Mouse (Mus musculus): ENCODE data around the gene Ptprd. TPM values are rescaled to one million over a fixed set of nuclear protein-coding genes. Genes with fewer than 3 reads are reported as not detected.

The Ptprd gene
- polyA plus RNA-seq (2012; rRNA removed) = 4.5 and 6.1 TPM in 2 replicates

DNA sequence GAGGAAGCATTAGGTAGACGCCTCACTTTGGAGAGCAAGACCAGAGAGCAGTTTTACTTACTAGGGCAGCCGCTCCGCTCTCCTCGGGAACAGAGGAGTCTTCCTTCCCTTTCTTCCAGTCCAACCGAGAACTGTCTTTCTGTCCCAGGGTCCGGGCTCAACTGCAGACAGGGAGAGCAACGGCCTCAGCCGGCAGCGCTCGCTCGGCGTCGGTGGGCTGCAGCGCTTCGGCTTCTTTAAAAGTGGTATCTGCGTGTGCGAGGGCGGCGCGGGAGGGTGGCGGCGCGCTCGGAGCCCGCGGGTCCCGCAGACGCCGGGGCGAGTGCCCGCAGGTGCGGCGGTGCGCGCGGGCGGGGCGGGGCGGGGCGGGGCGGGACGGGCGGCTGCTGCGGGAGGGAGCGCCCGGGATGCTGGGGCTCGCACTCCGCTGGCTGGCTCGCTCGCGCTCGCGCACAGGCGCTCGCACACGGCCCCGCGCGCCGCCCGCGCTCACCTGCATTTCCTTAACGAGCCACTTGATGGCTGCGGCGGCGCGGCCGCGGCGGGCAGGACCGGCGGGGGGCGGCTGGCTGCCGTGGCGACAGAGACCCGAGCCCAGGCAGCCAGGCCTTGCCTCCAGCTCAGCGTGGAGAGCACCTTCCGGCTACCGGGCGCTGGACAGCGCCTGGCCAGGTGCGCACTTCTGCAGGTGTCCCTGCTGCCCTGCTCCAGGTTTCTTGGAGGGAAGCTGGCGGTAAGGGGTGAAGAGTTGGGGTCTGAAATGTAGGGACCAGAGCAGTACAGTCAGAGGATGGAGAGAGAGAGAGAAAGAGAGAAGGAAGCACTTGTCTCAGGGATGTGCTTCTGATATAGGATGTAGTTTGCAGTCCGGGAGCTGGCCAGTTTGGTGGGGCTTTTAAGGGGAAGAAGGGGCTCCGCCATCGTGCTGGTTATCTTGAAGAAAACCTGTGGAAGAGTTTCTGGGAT, at the start of gene Ptprd:
TSS of gene Ptprd (minus strand) at position 433 of the 966 bp plus-strand sequence.
- 2% methylated on average over 85 of the region's 86 CpGs for WGBS
- no peak for DNase-seq (ENCODE audit: low read depth, low spot score)

DNA sequence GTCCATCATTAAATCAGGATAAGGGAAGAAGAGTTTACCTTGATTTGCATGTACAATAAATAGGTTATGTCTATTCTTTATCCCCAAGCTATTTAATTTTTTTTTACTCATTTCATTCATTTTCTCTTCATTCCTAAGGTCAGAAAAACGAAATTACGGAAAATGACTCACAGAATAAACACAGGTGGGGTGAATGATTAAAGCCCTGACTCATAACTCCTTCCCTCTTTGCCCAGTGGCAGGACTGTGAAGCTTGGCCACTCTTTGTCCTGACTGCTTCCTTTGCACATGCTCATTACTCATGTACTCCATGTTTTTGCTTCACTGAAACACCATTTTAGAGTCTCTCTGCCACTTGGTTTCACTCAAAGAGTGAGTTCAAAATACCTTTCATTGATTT, 24.1 kb upstream of the Ptprd start:
- 16% methylated on average over 2 of the region's 2 CpGs for whole genome bisulfite sequencing
- DNase-seq (ENCODE audit: low read depth, low spot score) = no peak

DNA sequence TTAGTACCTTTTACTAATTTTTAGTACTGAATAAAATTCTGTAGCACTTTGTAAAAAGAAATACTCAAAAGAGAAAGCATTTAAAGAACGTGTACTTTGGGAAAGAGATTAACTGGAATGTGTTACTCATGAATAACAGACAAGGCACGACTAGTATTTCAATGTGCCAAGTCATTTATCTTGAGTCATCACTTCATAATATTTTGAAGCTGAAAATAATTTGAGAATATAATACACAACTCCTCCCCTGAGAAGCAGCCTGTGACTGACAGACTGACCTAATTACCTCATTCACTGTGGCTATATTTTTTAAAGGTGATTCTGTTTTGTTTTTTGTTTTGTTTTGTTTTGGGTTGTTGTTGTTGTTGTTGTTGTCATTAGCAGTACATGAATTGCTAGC, 23.6 kb upstream of the Ptprd start:
- no peak for DNase-seq (ENCODE audit: low read depth, low spot score)
- WGBS = 62% methylated on average over 2 of the region's 2 CpGs

DNA sequence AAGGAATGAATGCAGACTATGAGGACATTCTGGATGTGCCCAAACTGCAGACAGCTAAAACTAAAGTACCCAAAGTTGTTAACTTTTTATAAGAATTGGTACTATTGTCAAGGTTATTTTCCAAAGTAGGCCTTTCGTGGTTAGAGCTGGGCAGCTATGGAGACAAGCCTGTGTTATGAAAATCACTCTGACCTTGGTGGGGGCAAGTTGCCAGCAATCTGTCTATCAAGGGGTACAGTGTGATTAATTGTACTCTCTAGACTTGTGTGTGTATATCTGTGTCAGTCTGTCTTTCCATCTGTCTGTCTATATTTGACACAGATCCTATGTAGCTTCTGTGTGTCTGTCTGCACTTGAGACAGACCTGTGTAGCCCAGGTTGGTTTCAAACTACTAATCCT, 22.9 kb upstream of the Ptprd start:
- 75% methylated on average over 1 of the region's 1 CpGs for WGBS
- no peak for DNase-seq (ENCODE audit: low read depth, low spot score)

DNA sequence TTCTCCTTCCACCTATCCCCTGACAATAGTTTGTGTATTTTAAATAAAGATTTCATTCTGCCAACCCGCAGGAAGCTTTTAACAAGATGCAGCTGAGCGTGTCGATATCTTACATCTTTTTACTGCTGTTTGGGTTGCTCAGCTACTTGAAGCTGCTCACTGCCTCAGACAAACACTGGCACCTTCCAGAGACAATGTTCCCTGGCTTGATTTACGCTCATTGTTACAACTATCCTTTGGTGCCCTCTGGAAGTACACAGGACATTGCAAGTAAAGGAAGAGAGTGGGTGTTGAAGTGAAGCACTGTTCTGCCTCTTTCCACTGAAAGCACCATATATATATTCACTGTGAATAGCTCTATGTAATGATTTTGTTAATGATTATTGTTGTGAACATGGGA, 2.2 kb upstream of the Ptprd start:
- 28% methylated on average over 4 of the region's 4 CpGs for WGBS
- DNase-seq (ENCODE audit: low read depth, low spot score) = no peak

DNA sequence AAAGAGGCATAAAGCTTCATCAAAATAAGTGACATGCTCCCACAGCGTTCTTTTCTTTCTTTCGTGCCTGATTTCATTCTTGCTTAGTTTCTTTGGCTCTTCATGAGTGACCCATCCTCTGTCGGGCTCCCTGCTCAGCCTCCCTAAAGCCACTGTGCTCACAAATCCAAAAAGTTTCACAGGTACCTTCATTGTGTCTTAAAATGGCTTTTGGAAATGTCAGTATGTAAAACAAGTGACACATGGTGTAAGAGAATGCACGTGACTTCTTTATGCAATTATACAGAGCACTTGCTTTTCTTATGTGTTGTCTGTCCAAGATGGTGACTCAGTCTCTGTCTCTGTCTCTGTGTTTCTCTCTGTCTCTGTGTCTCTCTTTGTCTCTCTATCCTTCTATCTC, 1.2 kb upstream of the Ptprd start:
- no peak for DNase-seq (ENCODE audit: low read depth, low spot score)
- WGBS = 79% methylated on average over 4 of the region's 4 CpGs

DNA sequence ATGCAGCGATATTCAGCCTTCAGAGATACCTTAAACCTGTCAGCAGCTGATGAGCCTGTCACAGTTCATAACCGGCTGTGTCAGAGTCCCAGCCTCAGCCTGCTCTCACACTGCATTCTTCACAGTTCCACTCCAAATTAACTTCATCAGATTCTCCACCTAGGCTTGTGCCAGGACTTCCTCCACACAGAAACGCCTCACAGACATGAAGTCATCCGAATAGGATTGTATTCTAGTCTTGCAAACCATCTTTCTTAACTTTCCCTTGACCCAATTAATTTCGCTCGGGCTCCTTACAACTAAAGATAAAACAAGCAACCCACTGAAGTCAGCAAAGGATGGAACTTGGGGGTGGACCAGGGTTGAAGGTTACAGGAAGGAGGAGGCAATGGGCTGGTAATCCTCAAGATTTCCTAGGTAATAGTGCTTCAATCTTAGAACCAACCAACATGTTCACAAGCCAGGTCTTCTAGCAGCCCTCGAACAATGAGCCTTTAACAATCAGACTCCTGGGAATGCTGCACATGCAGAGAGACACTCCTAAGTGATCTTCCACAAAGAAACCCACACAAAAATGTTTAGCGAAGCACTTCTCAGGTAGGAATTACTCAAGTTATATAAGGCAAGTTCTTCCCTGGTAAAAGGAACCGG, 758 bp downstream of the Ptprd start:
- no peak for DNase-seq (ENCODE audit: low read depth, low spot score)
- 19% methylated on average over 9 of the region's 9 CpGs for WGBS

DNA sequence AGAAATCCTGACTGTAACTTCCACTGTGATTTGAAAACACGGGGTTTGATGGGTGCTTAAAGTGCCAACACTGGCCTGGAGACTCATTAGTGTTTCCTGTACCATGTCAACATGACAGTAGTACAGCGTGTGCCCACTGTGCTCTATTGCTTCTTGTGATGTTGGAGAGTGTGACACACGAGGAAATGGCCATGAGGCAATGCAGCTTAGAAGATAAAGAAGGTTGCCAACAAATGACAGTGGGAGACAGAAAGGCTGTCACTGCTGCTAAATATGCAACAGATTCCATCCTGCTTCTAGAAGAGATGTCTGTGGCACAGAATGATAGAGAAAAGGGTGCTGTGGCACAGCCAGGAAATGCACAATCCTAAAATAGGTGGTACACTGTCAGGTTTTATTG, 6.7 kb downstream of the Ptprd start:
- DNase-seq (ENCODE audit: low read depth, low spot score) = no peak
- 38% methylated on average over 3 of the region's 3 CpGs for WGBS

DNA sequence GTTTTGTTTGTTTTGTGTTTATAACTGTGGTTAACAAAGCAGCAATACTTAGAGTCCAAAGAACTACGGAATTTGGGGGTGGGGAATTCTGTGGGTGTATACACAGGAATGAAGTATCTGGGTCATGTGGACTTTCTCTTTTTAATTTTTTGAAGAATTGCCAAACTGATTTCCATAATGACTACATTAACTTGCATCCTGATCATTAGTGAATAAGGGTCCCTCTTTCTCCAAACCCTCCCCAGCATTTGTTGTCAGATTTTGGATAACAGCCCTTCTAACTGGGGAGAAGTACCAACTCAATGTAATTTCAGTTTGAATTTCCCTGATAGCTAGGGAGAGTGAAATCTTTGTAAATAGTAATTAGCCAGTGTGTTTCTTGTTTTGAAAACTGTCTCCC, 43.3 kb downstream of the Ptprd start:
- no peak for DNase-seq (ENCODE audit: low read depth, low spot score)
- WGBS = 72% methylated on average over 1 of the region's 1 CpGs

DNA sequence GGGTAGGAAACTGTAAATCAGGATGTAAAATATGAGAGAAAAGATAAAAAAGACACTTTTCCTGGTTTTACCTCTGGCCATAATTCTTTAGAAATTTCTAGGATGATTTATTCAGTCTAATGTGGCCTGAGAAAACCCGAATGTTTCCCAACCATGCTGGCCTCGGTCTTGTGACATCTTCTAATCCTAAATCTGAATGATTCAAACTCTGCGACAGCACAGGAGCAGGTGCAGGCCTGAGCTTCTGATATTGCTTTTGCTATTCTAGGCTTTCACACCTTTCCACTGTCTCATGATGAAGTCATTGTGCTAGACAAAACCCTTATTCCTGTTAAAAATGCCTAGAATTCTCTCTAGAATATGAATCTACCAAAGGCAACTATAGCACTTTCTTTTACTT, 51.3 kb downstream of the Ptprd start:
- WGBS = 88% methylated on average over 3 of the region's 3 CpGs
- DNase-seq (ENCODE audit: low read depth, low spot score) = no peak

DNA sequence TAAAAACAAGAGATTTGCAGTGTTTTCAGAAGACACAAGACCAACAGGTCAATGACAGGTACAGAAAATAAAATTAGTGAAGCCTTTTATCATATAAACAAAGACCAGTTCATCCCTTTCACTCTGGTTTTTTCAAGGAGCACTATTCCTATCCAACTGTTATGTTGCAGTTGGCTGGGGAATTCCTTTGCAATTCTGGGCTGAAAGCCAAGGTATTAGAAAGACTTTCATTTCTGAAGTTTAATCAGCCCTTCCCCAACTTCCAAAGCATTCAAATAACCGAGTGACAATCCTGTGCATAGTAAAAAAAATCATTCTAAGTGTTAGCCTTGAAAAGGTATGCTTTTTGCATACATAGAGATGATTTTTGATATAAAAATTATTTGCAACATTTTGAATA, 61.2 kb downstream of the Ptprd start:
- DNase-seq (ENCODE audit: low read depth, low spot score) = no peak
- WGBS = 9% methylated on average over 1 of the region's 1 CpGs

DNA sequence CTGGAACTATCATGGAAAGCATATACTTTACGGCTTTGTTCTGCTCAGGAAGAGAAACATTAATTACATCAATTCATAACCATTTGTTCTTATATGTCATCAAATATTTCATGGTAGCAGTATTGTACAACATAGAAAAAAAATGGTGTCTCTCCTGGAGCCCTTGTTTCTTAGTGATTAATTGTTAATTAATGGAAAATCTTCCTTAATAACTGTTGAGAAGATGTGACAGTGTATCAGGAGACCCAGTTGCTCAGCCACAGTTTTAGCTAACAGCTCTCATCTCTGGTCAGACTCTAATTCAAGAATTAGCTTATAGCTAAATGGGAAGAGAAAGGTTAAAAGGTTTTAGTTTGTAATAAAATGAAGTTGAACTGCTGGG, 69.0 kb downstream of the Ptprd start:
- WGBS = 70% methylated on average over 1 of the region's 1 CpGs
- no peak for DNase-seq (ENCODE audit: low read depth, low spot score)

DNA sequence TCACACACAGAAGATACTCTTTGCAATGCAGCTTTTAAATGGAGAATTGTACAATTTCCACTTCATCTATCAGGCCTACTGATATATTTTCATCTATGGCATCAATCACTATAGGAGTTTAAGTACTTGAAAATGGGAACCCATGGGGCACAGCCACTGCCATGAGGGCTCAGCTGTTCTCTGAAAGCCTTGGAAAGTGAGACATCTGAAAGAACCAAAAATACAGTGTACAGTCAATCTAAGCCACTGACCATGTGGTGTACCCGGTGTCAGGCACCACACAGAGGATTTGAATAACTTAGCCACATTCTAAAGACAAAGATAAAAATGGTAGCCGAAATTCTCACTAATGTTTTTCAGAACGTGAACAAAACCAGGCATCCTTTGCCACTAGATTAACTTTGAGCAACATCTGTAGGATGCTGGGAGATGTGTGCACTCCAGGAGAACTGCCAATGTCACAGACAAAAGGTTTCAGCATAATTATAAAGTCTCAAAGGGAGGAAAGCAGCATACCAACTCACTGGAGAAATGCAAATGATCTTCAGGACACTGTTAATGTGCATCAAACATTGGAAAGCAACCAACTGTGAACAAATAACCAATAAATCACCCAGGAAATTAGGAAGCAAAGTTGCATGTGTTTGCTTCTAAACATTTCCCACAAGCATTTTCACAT, 69.5 kb downstream of the Ptprd start:
- DNase-seq (ENCODE audit: low read depth, low spot score) = no peak
- 77% methylated on average over 3 of the region's 3 CpGs for WGBS

DNA sequence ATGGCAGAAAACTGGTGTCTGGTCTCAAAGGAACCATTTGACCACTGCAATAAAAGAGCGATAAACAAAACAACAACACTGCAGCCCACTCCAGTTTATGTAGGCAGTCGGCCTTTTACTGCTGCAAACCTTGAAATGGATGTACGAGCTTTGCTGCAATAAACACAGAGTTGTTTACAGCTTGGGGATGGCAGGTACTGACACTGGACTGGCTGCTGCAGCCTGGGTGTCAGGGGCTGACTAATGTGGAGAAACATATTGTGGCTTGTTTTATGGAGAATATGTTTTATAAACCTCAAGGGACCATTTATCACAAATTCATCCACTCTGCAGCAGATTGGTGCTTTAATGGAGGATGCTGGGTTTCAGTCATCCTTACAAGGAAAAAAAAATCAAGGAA, 100.9 kb downstream of the Ptprd start:
- 26% methylated on average over 3 of the region's 3 CpGs for WGBS

DNA sequence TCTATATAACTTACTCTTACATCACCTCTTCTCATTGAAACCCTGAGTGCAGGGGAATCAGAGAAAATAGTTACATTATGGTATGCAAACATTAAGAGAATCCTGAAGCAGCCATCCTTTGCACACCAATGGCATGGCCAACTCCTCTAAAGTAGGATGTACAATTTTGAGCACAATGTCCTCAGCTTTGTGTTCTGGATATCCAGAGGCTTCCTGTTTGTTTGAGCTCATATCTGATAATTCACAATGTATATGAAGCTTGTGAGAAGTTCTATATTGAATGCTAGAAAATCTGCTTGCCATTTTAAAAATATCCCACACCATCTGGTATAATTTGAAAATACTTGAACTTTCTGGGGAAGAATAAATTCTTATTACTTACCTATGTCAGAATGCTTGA, 114.2 kb downstream of the Ptprd start:
- no peak for DNase-seq (ENCODE audit: low read depth, low spot score)

More for the DNA sequence above, 100.9 kb downstream of the Ptprd start:
- no peak for DNase-seq (ENCODE audit: low read depth, low spot score)

DNA sequence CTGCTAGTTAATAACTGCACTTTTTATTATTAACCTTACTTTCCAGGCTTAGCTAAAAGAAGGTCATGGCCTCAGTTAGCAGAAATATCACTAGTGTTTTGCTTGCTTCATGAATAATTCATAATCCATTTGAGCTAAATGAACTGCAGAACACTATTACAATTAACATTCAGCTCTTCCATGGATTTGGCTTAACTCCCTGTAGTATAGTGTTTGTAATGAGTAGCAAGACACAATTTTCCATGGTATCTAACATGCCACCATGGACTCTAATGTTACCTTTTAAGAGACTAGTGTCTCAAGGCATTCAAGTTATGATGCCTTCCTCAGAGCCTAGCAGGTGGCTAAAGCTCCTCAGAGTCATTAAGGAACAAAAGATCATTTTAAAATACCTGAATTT, 129.0 kb downstream of the Ptprd start:
- no peak for DNase-seq (ENCODE audit: low read depth, low spot score)

DNA sequence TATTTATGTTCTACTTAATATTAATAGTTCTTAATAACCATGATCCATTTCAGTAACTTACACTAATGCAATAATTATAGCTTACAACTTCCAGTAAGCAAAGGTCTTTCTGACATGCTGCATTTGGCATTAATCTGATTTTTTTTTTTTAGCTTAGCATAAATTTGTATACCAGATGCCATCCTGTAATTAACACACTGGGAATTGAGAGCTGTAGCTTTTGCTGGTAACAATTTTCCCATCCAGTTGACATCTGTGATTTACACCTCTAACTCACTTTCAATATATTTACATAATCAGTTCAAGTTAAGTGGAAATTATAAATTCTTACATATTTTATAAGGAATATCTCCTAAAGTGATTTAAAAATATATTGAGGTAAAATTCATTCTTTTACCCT, 134.3 kb downstream of the Ptprd start:
- DNase-seq (ENCODE audit: low read depth, low spot score) = no peak

DNA sequence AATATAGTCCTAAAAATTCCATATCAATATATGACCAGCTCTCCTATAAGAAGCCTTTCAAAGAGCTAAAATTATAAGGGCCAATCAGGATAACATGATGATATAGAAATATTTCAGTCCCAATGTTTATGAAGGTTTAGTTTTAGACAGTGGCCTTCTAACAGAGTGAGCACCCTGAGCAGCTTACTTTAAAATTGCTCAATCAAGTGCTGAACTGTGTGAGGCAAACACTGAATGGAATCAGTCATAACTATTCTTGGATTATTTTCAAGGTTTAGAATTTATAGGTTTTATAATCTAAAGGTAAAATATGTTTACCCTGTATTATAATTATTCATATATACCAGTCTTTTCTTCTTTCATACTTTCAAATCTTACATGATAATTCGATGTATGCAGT, 134.7 kb downstream of the Ptprd start:
- DNase-seq (ENCODE audit: low read depth, low spot score) = no peak
- WGBS = 80% methylated on average over 1 of the region's 1 CpGs

DNA sequence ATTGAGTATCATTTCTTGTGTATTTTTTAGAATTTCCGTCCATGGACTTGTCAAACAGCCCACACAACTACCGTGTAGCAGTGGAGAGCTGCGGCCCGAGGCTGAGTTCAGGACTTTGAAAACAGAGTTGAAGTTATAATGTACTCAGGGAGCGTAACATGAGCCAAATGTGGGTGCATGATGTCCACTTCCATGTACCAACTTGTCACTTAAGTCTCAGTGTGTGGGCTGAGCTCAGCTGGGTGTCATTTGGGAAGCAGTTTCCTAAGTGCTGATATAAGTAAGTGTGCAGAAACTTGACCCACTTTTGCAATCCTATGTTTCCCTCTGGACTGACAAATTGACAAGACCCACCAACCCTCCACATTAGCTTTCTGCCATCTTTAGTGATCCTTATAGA, 173.4 kb downstream of the Ptprd start:
- 82% methylated on average over 5 of the region's 5 CpGs for WGBS
- DNase-seq (ENCODE audit: low read depth, low spot score) = no peak

DNA sequence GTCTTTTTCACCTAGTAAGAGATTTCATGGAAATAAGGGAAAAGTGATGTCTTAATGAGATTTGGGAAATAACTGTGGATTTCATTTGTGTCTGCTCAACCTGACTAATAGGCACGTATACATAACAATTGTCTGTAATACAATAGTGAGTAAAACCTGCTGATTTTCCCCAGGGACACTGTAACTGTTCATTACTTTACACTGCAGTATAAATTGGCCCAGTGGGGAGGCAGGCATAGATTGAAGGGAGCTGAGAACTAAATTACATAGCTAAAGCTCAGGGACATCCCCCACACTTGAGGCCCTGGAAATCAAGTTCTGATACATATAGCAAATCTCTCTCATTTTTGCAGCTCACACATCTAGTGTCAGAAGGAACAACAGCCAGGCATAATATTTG, 209.7 kb downstream of the Ptprd start:
- 67% methylated on average over 1 of the region's 1 CpGs for WGBS
- no peak for DNase-seq (ENCODE audit: low read depth, low spot score)

DNA sequence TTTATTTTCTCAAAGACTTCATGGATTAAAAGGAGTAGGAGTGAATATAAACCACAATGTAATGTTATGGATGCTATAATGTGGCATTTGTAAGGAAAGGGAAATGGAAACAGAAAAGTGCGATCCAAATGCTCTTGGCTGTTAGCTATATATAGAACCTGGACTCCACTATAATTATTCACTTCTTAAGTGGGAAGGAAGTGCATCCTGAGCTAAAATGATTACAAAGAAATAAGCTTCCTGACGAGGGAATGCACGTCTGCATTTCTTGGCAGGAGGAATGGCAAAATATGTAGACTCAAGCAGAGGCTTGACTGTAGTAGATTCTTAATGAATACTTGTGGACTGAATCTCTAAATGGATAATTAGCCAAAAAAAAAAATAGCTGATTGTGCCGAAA, 219.1 kb downstream of the Ptprd start:
- WGBS = 75% methylated on average over 4 of the region's 4 CpGs
- no peak for DNase-seq (ENCODE audit: low read depth, low spot score)
